Mouse (Mus musculus): ENCODE results near the gene Krt82. TPM values are rescaled to one million over a fixed set of nuclear protein-coding genes. Genes with fewer than 3 reads are reported as not detected.
"Not testable (repeated sequence)": the region's sequence is repeated elsewhere in the genome, so short reads cannot be mapped to it uniquely, and the experiment has no call there.

Krt82 gene
- polyA plus RNA-seq, 1 experiment = not detected

DNA sequence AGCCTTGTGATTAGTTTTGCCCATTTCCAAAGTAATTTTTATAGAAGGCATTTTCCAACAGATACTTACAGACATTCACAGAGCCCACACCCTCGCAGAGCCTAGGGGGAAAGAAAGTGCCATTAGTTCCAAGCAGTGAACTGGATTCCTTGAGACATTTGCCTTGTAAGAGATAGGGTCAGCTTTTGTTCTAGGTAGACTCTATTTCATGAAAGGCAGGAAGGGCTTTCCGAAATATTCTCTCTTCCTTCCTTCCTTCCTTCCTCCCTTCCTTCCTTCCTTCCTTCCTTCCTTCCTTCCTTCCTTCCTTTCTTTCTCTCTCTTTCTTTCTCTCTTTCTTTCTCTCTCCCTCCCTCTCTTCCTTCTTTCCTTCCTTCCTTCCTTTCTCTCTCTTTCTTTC lies 33.3 kb downstream of the Krt82 start, which contains the start of gene Gm49425:
Gm49425 (minus strand) TSS at position 101 of the 400 bp plus-strand sequence.
- not testable (repeated sequence) for DNase-seq (ENCODE audit: low spot score)

GRCm38 (mm10) chr15:101508247-101508646 lies 42.2 kb downstream of the Krt82 start:
- DNase-seq (ENCODE audit: low spot score) = no peak

DNA sequence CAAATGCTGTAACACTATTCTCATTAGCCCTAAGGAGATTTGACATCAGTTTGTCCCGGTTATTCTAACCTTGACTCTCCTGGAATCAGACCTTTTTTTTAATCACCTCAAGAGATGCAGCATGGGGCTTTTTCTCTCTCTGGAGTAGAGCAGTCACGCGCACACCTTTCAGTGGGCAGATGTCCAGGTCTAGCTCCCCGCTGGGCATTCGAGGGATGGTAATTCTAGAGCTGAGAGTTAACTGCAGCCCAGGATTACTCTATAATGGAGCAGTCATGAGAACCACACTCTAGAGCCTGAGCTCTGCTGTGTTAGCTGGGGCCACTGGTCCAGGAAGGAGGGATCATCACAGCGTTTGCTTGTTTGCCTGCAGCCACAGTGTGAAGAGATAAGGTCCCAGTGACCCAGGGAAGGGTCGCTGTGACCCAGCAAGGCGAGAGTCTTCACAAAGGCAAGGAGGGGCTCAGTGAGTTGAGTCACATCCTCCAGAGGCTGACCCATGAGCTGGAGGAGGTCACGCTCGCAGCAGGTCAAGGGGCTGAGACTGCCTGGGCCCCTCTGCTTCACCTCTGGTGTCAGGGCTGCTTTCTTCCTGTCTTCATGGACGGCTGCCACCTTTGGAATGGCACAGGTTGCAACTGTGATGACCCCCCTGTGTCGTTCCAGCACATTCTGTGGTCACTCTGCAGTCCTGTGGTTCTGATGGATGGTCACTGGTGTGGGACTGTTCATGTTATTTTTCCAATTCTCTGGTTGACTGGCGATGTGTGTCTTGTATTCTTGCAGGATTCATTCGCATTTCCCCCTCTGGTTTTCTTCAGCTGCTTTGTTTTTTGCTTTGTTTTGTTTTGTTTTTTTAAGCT lies 43.3 kb downstream of the Krt82 start:
- DNase-seq (ENCODE audit: low spot score) = no peak

DNA sequence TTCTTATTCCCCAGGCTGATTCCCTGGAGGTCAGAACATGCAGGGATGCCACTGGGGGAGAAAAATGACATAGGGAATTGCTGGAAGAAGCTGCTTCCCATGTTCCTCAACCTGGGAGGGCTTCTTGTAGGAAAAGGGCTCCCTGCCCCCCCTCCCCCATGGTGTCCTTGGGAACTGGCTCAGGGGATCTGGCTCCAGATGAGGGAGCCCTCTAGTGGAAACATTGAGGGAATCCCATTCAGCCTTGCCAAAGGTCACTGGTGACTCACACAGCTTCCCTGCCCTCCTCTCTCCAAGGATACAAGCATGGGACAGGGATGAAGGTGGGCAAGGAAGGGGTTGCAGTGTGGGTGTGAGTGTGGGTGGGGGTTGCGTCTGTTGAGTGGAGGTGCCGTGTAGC lies 53.3 kb downstream of the Krt82 start:
- no peak for DNase-seq (ENCODE audit: low spot score)

DNA sequence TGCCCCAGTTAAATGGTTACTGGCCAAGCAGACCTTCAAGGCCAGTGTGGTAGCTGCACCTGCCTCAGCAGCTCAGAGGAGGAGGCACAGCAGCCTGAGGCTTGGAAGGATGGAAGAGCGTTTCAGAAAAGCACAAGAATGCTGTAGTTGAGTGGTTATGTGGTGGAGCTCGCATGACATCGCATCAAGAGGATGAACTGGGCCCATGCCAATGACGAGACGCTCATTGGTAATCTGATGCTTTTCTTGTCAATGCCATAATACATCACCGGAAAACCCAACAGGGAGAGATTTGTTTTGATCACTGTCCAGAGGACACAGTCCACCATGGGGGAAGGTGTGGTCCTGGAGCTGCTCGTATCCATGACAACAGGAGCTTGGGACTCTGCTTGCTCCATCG lies 55.2 kb downstream of the Krt82 start:
- no peak for DNase-seq (ENCODE audit: low spot score)

DNA sequence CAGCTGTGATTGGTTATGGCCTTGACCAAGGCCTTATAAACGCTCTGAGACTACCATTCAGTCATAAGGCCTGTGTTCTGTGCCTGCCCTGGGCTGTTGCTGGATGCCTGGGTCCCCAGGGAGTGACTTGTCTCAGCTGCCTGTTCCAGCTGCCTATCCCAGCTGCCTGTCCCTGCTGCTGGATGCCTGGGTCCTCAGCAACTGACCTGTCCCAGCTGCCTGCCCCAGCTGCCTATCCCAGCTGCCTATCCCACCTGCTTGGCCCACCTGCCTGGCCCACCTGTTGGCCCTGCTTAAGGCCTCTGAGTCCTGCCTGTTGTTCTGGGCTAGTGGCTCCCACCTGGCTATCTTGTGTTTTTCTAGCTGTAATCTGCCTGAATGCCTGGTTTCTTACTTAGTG lies 56.3 kb downstream of the Krt82 start:
- no peak for DNase-seq (ENCODE audit: low spot score)

DNA sequence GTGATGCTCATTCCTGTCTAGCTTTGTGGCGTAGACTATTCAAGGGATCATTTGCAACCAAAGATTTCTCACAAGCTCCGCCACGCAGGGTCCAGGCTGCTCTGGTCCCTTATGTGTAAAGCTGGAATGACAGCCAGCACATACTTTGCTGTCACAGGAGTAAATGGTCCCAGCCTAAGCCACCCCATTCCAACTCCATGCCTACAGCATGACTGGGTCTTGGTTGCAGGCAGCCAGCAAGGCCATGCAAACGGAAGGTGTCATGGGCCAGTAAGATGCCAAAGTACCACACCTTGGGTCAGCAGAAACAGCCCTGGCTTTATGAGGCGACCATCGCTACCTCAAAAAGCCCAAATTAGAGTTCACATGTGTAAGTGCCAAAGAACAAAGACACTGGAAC lies 56.8 kb downstream of the Krt82 start:
- DNase-seq (ENCODE audit: low spot score) = no peak

GRCm38 (mm10) chr15:101492718-101493117 lies 57.7 kb downstream of the Krt82 start:
- no peak for DNase-seq (ENCODE audit: low spot score)

- no peak for DNase-seq (ENCODE audit: low spot score)
Measured at GRCm38 (mm10) chr15:101491431-101491830, 59.0 kb downstream of the Krt82 start, which contains the start of gene Krt83. Krt83 (minus strand) TSS chr15:101491512.

Other genes starting within 250 kb of the Krt82 start
- gene Krt80, start 180.5 kb downstream of the Krt82 start, polyA plus RNA-seq (2012; rRNA removed) = 4.8 and 6.2 TPM in 2 replicates
- gene Krt7, start 139.6 kb downstream of the Krt82 start, polyA plus RNA-seq (2012; rRNA removed) = 711 and 749 TPM in 2 replicates
- 0.03 and 0.15 TPM in 2 replicates for gene Krt87, start 111.9 kb downstream of the Krt82 start, polyA plus RNA-seq (2012; rRNA removed)
- gene Krt88, start 102.9 kb downstream of the Krt82 start, polyA plus RNA-seq (2012; rRNA removed) = 0.13 and 0.39 TPM in 2 replicates
- gene Krt81, start 86.9 kb downstream of the Krt82 start, polyA plus RNA-seq (2012; rRNA removed) = not detected in 2 replicates
- not detected in 2 replicates for gene Krt86, start 77.2 kb downstream of the Krt82 start, polyA plus RNA-seq (2012; rRNA removed)
- 0.09 TPM in 1 of 2 replicates, not detected in the other for gene Krt83, start 59.2 kb downstream of the Krt82 start, polyA plus RNA-seq (2012; rRNA removed)
- not detected in 2 replicates for gene Gm49425, start 33.4 kb downstream of the Krt82 start, polyA plus RNA-seq (2012; rRNA removed)
- not detected in 2 replicates for gene Krt84, start 17.8 kb downstream of the Krt82 start, polyA plus RNA-seq (2012; rRNA removed)
- not detected in 2 replicates for gene Krt90, start 12.3 kb upstream of the Krt82 start, polyA plus RNA-seq (2012; rRNA removed)
- gene Krt75, start 23.2 kb upstream of the Krt82 start, polyA plus RNA-seq (2012; rRNA removed) = not detected in 2 replicates
- not detected in 2 replicates for gene Gm5414, start 77.5 kb upstream of the Krt82 start, polyA plus RNA-seq (2012; rRNA removed)
- gene Gm5478, start 96.7 kb upstream of the Krt82 start, polyA plus RNA-seq (2012; rRNA removed) = not detected in 2 replicates
- gene Krt6b, start 129.6 kb upstream of the Krt82 start, polyA plus RNA-seq (2012; rRNA removed) = not detected in 2 replicates
- 0.03 TPM in 1 of 2 replicates, not detected in the other for gene Krt6a, start 143.6 kb upstream of the Krt82 start, polyA plus RNA-seq (2012; rRNA removed)
- gene Krt5, start 162.2 kb upstream of the Krt82 start, polyA plus RNA-seq (2012; rRNA removed) = 508 and 532 TPM in 2 replicates
- gene Krt71, start 192.4 kb upstream of the Krt82 start, polyA plus RNA-seq (2012; rRNA removed) = not detected in 2 replicates
- gene Krt72, start 235.8 kb upstream of the Krt82 start, polyA plus RNA-seq (2012; rRNA removed) = not detected in 2 replicates